Mouse (Mus musculus): Measurements from ENCODE around the gene Xpc. TPM values are rescaled to one million over a fixed set of nuclear protein-coding genes. Genes with fewer than 3 reads are reported as not detected.
"Not testable (repeated sequence)": the region's sequence is repeated elsewhere in the genome, so short reads cannot be mapped to it uniquely, and the experiment has no call there.

Gene Xpc
- polyA plus RNA-seq, 1 experiment from 2014 or later: 30.3 TPM

GRCm38 (mm10) chr6:91476541-91476940, 39.1 kb downstream of the Xpc start:
- Histone ChIP-seq H3K4me3 (ENCODE audit: low read length) (no peak overlapping the region), H3K27me3 (ENCODE audit: insufficient read depth, low read length) (no peaks in the 10 kb centered on the region), H3K9ac (replicated peaks; ENCODE audit: low read length) (no peak overlapping the region), H3K36me3 (ENCODE audit: insufficient read depth, low read length) (peaks cover 42% of the 10 kb centered on the region), H3K4me1 (ENCODE audit: insufficient read depth, low read length) (peaks cover 22% of the 10 kb centered on the region), H3K27ac (ENCODE audit: low read length) (no peak overlapping the region), H3K9me3 (ENCODE audit: low read length) (no peaks in the 10 kb centered on the region), H3K4me2 (replicated peaks; ENCODE audit: low read depth, low read length) (no peak overlapping the region)
- 86% methylated on average over 2 of the region's 2 CpGs for WGBS
- ATAC-seq (ENCODE audit: low FRiP score, low TSS enrichment): no peak

- Histone ChIP-seq H3K4me2 (replicated peaks; ENCODE audit: low read depth, low read length) (peak overlapping the region; percentile 66), H3K9ac (replicated peaks; ENCODE audit: low read length) (peak overlapping the region; percentile 75), H3K27ac (ENCODE audit: low read length) (no peak overlapping the region), H3K36me3 (ENCODE audit: insufficient read depth, low read length) (peaks cover 30% of the 10 kb centered on the region), H3K4me1 (ENCODE audit: insufficient read depth, low read length) (peaks cover 22% of the 10 kb centered on the region), H3K9me3 (ENCODE audit: low read length) (no peaks in the 10 kb centered on the region), H3K4me3 (ENCODE audit: low read length) (peak overlapping the region; percentile 70), H3K27me3 (ENCODE audit: insufficient read depth, low read length) (no peaks in the 10 kb centered on the region)
- WGBS: 53% methylated on average over 9 of the region's 9 CpGs
- no peak for ATAC-seq (ENCODE audit: low FRiP score, low TSS enrichment)
Observed at GRCm38 (mm10) chr6:91474441-91475190, 41.1 kb downstream of the Xpc start.

- H3K4me3 ChIP-seq (ENCODE audit: low read length): peak overlapping the region; percentile 70
- H3K4me2 ChIP-seq (replicated peaks; ENCODE audit: low read depth, low read length): peak overlapping the region; percentile 66
- H3K27ac ChIP-seq (ENCODE audit: low read length): peak overlapping the region; percentile 48
- H3K4me1 ChIP-seq (ENCODE audit: insufficient read depth, low read length): peaks cover 22% of the 10 kb centered on the region
- ATAC-seq (ENCODE audit: low FRiP score, low TSS enrichment): peak; percentile 49
- H3K9ac ChIP-seq (replicated peaks; ENCODE audit: low read length): peak overlapping the region; percentile 75
- no peaks in the 10 kb centered on the region for H3K9me3 ChIP-seq (ENCODE audit: low read length)
- no peaks in the 10 kb centered on the region for H3K27me3 ChIP-seq (ENCODE audit: insufficient read depth, low read length)
- WGBS: under 1% methylated on average over 27 of the region's 27 CpGs
- peaks cover 24% of the 10 kb centered on the region; the same call in 1 of the 2 replicates for H3K36me3 ChIP-seq (ENCODE audit: insufficient read depth, low read length)
Observed at GRCm38 (mm10) chr6:91473805-91474440, 41.8 kb downstream of the Xpc start.

GRCm38 (mm10) chr6:91472868-91473804, 42.6 kb downstream of the Xpc start, which contains the start of the genes Chchd4 and Tmem43:
Gene Chchd4, minus strand, starts transcription at chr6:91473546.
Gene Tmem43, plus strand, starts transcription at chr6:91473703.
- H3K27ac ChIP-seq (ENCODE audit: low read length): peak within 1 kb of the TSS; percentile 85
- ATAC-seq (ENCODE audit: low FRiP score, low TSS enrichment): peak; percentile 99
- no peaks in the 10 kb centered on the region for H3K27me3 ChIP-seq (ENCODE audit: insufficient read depth, low read length)
- H3K4me1 ChIP-seq (ENCODE audit: insufficient read depth, low read length): peaks cover 22% of the 10 kb centered on the region
- WGBS: under 1% methylated on average over 74 of the region's 74 CpGs
- H3K9ac ChIP-seq (replicated peaks; ENCODE audit: low read length): peak within 1 kb of the TSS; percentile 83
- H3K9me3 ChIP-seq (ENCODE audit: low read length): no peaks in the 10 kb centered on the region
- H3K4me3 ChIP-seq (ENCODE audit: low read length): peak within 1 kb of the TSS; percentile 70
- H3K36me3 ChIP-seq (ENCODE audit: insufficient read depth, low read length): peaks cover 16% of the 10 kb centered on the region; the same call in 1 of the 2 replicates
- peak within 1 kb of the TSS; percentile 66 for H3K4me2 ChIP-seq (replicated peaks; ENCODE audit: low read depth, low read length)

GRCm38 (mm10) chr6:91472319-91472718, 43.4 kb downstream of the Xpc start:
- no peak for ATAC-seq (ENCODE audit: low FRiP score, low TSS enrichment)
- H3K36me3 ChIP-seq (ENCODE audit: insufficient read depth, low read length): peaks cover 10% of the 10 kb centered on the region
- no peaks in the 10 kb centered on the region for H3K9me3 ChIP-seq (ENCODE audit: low read length)
- WGBS: 23% methylated on average over 6 of the region's 6 CpGs
- H3K4me2 ChIP-seq (replicated peaks; ENCODE audit: low read depth, low read length): peak overlapping the region; percentile 62
- peaks cover 22% of the 10 kb centered on the region for H3K4me1 ChIP-seq (ENCODE audit: insufficient read depth, low read length)
- H3K9ac ChIP-seq (replicated peaks; ENCODE audit: low read length): peak overlapping the region; percentile 83
- H3K27me3 ChIP-seq (ENCODE audit: insufficient read depth, low read length): no peaks in the 10 kb centered on the region
- H3K27ac ChIP-seq (ENCODE audit: low read length): peak overlapping the region; percentile 9; the same call in 1 of the 2 replicates
- H3K4me3 ChIP-seq (ENCODE audit: low read length): peak overlapping the region; percentile 70

- Histone ChIP-seq H3K36me3 (ENCODE audit: insufficient read depth, low read length) (peaks cover 16% of the 10 kb centered on the region), H3K4me1 (ENCODE audit: insufficient read depth, low read length) (peaks cover 22% of the 10 kb centered on the region)
- not testable (repeated sequence) for H3K4me2 ChIP-seq (replicated peaks; ENCODE audit: low read depth, low read length); H3K9ac ChIP-seq (replicated peaks; ENCODE audit: low read length); ATAC-seq (ENCODE audit: low FRiP score, low TSS enrichment); H3K4me3 ChIP-seq (ENCODE audit: low read length); H3K27me3 ChIP-seq (ENCODE audit: insufficient read depth, low read length); H3K27ac ChIP-seq (ENCODE audit: low read length); H3K9me3 ChIP-seq (ENCODE audit: low read length)
- 92% methylated on average over 3 of the region's 3 CpGs for WGBS
Observed at GRCm38 (mm10) chr6:91471427-91471826, 44.3 kb downstream of the Xpc start.

- H3K36me3 ChIP-seq (ENCODE audit: insufficient read depth, low read length): peaks cover 21% of the 10 kb centered on the region
- H3K27ac ChIP-seq (ENCODE audit: low read length): no peak overlapping the region
- no peaks in the 10 kb centered on the region for H3K9me3 ChIP-seq (ENCODE audit: low read length)
- H3K4me2 ChIP-seq (replicated peaks; ENCODE audit: low read depth, low read length): no peak overlapping the region
- H3K4me1 ChIP-seq (ENCODE audit: insufficient read depth, low read length): peaks cover 22% of the 10 kb centered on the region
- ATAC-seq (ENCODE audit: low FRiP score, low TSS enrichment): no peak
- no peaks in the 10 kb centered on the region for H3K27me3 ChIP-seq (ENCODE audit: insufficient read depth, low read length)
- no peak overlapping the region for H3K9ac ChIP-seq (replicated peaks; ENCODE audit: low read length)
- no peak overlapping the region for H3K4me3 ChIP-seq (ENCODE audit: low read length)
- 77% methylated on average over 2 of the region's 2 CpGs for WGBS
Observed at GRCm38 (mm10) chr6:91470712-91471111, 45.0 kb downstream of the Xpc start.

GRCm38 (mm10) chr6:91467106-91467505, 48.6 kb downstream of the Xpc start:
- H3K27me3 ChIP-seq (ENCODE audit: insufficient read depth, low read length): no peaks in the 10 kb centered on the region
- ATAC-seq (ENCODE audit: low FRiP score, low TSS enrichment): no peak
- no peak overlapping the region for H3K27ac ChIP-seq (ENCODE audit: low read length)
- WGBS: 82% methylated on average over 1 of the region's 1 CpGs
- no peaks in the 10 kb centered on the region for H3K9me3 ChIP-seq (ENCODE audit: low read length)
- no peak overlapping the region for H3K4me2 ChIP-seq (replicated peaks; ENCODE audit: low read depth, low read length)
- H3K36me3 ChIP-seq (ENCODE audit: insufficient read depth, low read length): peaks cover 50% of the 10 kb centered on the region
- H3K9ac ChIP-seq (replicated peaks; ENCODE audit: low read length): no peak overlapping the region
- H3K4me3 ChIP-seq (ENCODE audit: low read length): no peak overlapping the region
- peaks cover 5% of the 10 kb centered on the region for H3K4me1 ChIP-seq (ENCODE audit: insufficient read depth, low read length)

GRCm38 (mm10) chr6:91465756-91466155, 49.9 kb downstream of the Xpc start:
- 92% methylated on average over 2 of the region's 2 CpGs for WGBS
- Histone ChIP-seq H3K4me3 (ENCODE audit: low read length) (no peak overlapping the region), H3K27me3 (ENCODE audit: insufficient read depth, low read length) (no peaks in the 10 kb centered on the region), H3K9ac (replicated peaks; ENCODE audit: low read length) (no peak overlapping the region), H3K9me3 (ENCODE audit: low read length) (no peaks in the 10 kb centered on the region), H3K4me2 (replicated peaks; ENCODE audit: low read depth, low read length) (no peak overlapping the region), H3K27ac (ENCODE audit: low read length) (no peak overlapping the region), H3K4me1 (ENCODE audit: insufficient read depth, low read length) (no peaks in the 10 kb centered on the region), H3K36me3 (ENCODE audit: insufficient read depth, low read length) (peaks cover 50% of the 10 kb centered on the region)
- ATAC-seq (ENCODE audit: low FRiP score, low TSS enrichment): no peak
